Mouse (Mus musculus): ENCODE results near the gene Ttc29. TPM values are rescaled to one million over a fixed set of nuclear protein-coding genes. Genes with fewer than 3 reads are reported as not detected.

Ttc29 gene
- total RNA-seq, 2 experiments from 2014 or later = not detected

GRCm38 (mm10) chr8:78284805-78285204, 71.7 kb downstream of the Ttc29 start:
- DNase-seq = no peak

GRCm38 (mm10) chr8:78285366-78285765, 72.3 kb downstream of the Ttc29 start:
- DNase-seq = no peak

GRCm38 (mm10) chr8:78289374-78289971, 76.4 kb downstream of the Ttc29 start:
- DNase-seq = no peak

GRCm38 (mm10) chr8:78290274-78290673, 77.2 kb downstream of the Ttc29 start:
- peak; percentile 6 for DNase-seq

- DNase-seq = no peak
Measured at GRCm38 (mm10) chr8:78295494-78295893, 82.4 kb downstream of the Ttc29 start.

GRCm38 (mm10) chr8:78303579-78303978, 90.5 kb downstream of the Ttc29 start:
- no peak for DNase-seq

GRCm38 (mm10) chr8:78306604-78307003, 93.5 kb downstream of the Ttc29 start:
- DNase-seq = no peak

GRCm38 (mm10) chr8:78307131-78307530, 94.0 kb downstream of the Ttc29 start:
- DNase-seq = no peak

GRCm38 (mm10) chr8:78309539-78309938, 96.4 kb downstream of the Ttc29 start:
- no peak for DNase-seq

GRCm38 (mm10) chr8:78315576-78315975, 102.5 kb downstream of the Ttc29 start:
- DNase-seq = no peak

GRCm38 (mm10) chr8:78317666-78318065, 104.6 kb downstream of the Ttc29 start:
- no peak for DNase-seq

- no peak for DNase-seq
Measured at GRCm38 (mm10) chr8:78323391-78323790, 110.3 kb downstream of the Ttc29 start.

GRCm38 (mm10) chr8:78340689-78341529, 127.8 kb downstream of the Ttc29 start:
- DNase-seq = no peak

GRCm38 (mm10) chr8:78342151-78342550, 129.1 kb downstream of the Ttc29 start:
- DNase-seq = no peak

GRCm38 (mm10) chr8:78344006-78344405, 130.9 kb downstream of the Ttc29 start:
- no peak for DNase-seq

GRCm38 (mm10) chr8:78345705-78346104, 132.6 kb downstream of the Ttc29 start:
- no peak for DNase-seq

GRCm38 (mm10) chr8:78346131-78346621, 133.1 kb downstream of the Ttc29 start:
- DNase-seq = no peak

GRCm38 (mm10) chr8:78353902-78354301, 140.8 kb downstream of the Ttc29 start:
- no peak for DNase-seq

- DNase-seq = no peak
Measured at GRCm38 (mm10) chr8:78354801-78355200, 141.7 kb downstream of the Ttc29 start.

GRCm38 (mm10) chr8:78390756-78391155, 177.7 kb downstream of the Ttc29 start:
- no peak for DNase-seq

GRCm38 (mm10) chr8:78419272-78419671, 206.2 kb downstream of the Ttc29 start:
- no peak for DNase-seq

- DNase-seq = no peak
Measured at GRCm38 (mm10) chr8:78420101-78420503, 207.0 kb downstream of the Ttc29 start.

GRCm38 (mm10) chr8:78423937-78424336, 210.8 kb downstream of the Ttc29 start:
- DNase-seq = no peak

GRCm38 (mm10) chr8:78426455-78426854, 213.4 kb downstream of the Ttc29 start:
- no peak for DNase-seq

Measured in gastrocnemius, postnatal 25 days (tissue).